Mouse (Mus musculus) cerebellum, adult 2 months (tissue): ENCODE results near the gene Ssx2ip.

Experiments used
- CTCF ChIP-seq: fragments of 200-500 bp; IDR thresholded peaks from 2 replicates; pipeline ENCODE4 v1.5.1; 2011; ENCODE audit warnings: low read depth, mild to moderate bottlenecking, control low read depth, low read length, moderate library complexity, borderline replicate concordance; ENCODE audit not compliant: insufficient read depth
- POLR2A ChIP-seq: fragments of 200-500 bp; IDR thresholded peaks from 2 replicates; pipeline ENCODE4 v1.6.1; 2011; ENCODE audit warnings: low read length, control low read depth, borderline replicate concordance; ENCODE audit not compliant: insufficient read depth

GRCm38 (mm10) chr3:146473741-146474140 lies 69.3 kb downstream of the Ssx2ip start:
- TF ChIP-seq CTCF (no peak), POLR2A (no peak)
